Mouse (Mus musculus) lung, adult 18-20 months (tissue): Measurements from ENCODE around the gene Adamts15.

ENCODE experiments used
- DNase-seq, 2 experiments: peaks; one replicate each; pipeline ENCODE4 v3.0.0; 2022; ENCODE audit warnings: mixed read lengths in 2 of 2

Gene Adamts15

DNA sequence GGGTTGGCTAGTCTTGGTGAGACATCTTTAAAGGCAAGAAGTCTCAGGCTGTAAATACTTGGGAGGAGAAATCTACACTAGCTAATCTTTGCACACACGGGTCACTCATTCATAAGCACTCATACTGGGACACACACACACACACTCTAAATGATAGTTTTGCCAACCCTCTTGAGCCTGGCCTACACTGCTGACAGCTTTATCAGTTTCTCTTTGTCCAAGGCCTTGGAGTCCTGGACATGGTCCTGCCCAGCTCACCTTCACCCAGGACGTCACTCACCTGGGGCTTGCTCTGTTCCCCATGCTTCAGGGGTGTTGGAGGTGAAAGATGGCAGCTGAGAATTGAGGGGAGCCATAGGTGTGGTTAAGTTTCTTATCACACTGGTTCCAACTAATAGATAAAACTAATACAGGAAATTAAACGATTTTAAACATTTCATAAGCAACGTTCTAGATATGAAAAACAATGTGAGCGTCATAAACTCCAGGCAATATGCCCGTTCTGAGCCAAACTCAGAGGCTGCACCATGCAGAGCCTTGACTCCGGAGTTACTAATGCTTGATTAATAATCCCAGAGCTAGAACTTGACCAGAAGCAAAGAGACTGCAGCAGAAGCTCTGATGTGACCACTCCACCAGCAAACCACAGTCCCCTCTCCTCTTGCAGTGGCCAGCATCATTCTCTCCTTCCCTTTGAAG is 42.9 kb downstream of the Adamts15 start:
- DNase-seq: no peak

GRCm38 (mm10) chr9:30876552-30876951 is 45.7 kb downstream of the Adamts15 start:
- no peak for DNase-seq

DNA sequence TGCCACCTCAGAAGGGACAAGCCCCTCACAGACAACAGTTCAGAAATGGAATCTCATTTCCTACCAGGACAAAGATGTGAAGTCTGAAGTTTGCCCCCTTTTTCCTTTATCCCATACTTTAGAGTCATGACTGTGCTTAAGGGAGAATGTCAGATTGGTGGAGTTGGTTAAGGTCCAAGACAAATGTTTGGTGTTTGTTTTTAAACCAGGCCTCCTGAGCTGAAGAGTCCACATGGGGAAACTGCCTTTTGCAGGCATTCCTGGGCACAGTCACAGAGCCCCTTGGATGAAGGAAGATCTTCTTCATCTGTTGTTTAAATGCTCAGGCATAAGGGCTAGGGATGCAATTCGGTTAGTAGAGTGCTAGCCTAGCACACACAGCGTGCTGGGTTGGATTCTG is 66.4 kb downstream of the Adamts15 start:
- no peak for DNase-seq

DNA sequence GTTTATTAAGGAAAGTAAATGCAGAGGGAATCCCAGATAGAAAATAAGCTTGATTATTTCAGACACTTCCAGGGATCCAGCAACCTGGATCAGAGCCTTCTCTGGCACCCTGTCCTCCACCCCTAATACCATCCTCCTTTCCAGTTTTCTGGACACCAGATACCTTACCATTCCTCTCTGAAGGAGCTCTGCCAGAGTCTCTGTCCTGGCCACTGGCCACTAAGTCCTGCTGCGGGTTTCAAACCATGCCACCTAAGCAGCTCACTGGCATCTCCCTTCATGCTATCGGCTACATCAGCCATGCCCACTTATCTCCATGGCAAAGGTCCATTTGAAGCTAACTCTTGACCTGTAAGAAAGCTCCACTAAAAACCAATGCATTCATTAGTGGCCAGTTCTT is 70.4 kb downstream of the Adamts15 start:
- no peak for DNase-seq

DNA sequence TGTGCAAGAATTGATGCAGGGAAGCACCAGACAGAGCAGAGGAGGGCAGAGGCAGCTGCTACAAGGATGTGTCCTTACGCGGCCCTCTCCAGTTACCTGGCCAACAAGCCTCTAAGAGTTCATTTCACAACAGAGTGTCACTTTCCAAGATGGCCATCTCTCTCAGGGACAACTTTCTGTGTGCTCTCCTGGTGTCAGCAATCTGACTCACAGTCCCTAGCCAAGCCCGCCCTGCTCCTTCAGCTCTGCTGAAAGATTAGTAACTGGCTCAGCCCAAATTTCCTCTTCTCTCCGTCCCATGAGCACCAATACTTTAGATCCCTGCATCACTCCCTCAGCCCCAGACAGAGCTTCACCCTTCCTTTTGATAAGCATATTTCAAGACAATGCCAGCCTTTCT is 72.3 kb downstream of the Adamts15 start:
- DNase-seq: no peak

DNA sequence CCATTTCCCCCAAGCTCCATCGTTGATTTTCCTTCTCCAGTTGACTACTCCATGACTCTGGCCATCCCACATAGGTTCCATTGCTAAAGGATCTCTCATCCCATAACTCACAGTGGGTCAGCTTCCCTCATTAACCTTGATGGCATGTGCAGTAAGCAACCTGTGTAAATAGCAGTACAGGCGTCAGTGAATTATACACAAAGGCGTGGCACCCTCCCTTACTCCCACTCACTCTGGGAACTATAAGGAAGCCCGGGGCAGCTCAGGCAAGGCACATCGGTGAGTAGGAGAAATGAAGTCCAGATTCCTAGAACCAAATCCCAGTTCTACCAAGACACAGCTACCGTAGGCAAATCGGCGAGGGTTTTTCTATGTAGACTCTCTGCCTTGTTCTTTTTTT is 72.8 kb downstream of the Adamts15 start:
- no peak for DNase-seq
